Mouse (Mus musculus) neural tube, embryonic 13.5 days (tissue): ENCODE measurements at regions not wholly inside any gene's neighbourhood (a gene's known extent, or its start where the extent isn't known, plus 50 kb on each side); places are given as distances from the start of the nearest gene placed in this dataset.

Experiments
- ATAC-seq: fragments of 200-750 bp; cut with Nextera tagmentation; 2 replicates; pipeline ENCODE4 v1.8.0; 2017; ENCODE audit warnings: low read depth, mild to moderate bottlenecking, moderate TSS enrichment, moderate library complexity
- H3K27ac ChIP-seq: fragments of 300-500 bp; sonication (generic); replicated peaks from 2 replicates; pipeline ENCODE4 v1.5.1; 2015; ENCODE audit warnings: moderate library complexity, mild to moderate bottlenecking, inconsistent platforms
- H3K27me3 ChIP-seq: fragments of 300-500 bp; sonication (generic); 2 replicates; pipeline ENCODE4 v1.6.1; 2015; ENCODE audit warnings: mild to moderate bottlenecking, inconsistent platforms
- H3K36me3 ChIP-seq: fragments of 300-500 bp; sonication (generic); 2 replicates; pipeline ENCODE4 v1.6.1; 2015; ENCODE audit warnings: mild to moderate bottlenecking, inconsistent platforms
- H3K4me1 ChIP-seq: fragments of 300-500 bp; sonication (generic); replicated peaks from 2 replicates; pipeline ENCODE4 v1.6.1; 2015; ENCODE audit warnings: inconsistent platforms
- H3K4me2 ChIP-seq: fragments of 300-500 bp; sonication (generic); 2 replicates; pipeline ENCODE4 v1.6.1; 2015; ENCODE audit warnings: inconsistent platforms, mild to moderate bottlenecking, moderate library complexity
- H3K4me3 ChIP-seq: fragments of 300-500 bp; sonication (generic); 2 replicates; pipeline ENCODE4 v1.5.1; 2015; ENCODE audit warnings: mild to moderate bottlenecking, inconsistent platforms
- H3K9ac ChIP-seq: fragments of 300-500 bp; sonication (generic); 2 replicates; pipeline ENCODE4 v1.6.1; 2015; ENCODE audit warnings: moderate library complexity, mild to moderate bottlenecking, inconsistent platforms
- H3K9me3 ChIP-seq: fragments of 300-500 bp; sonication (generic); 2 replicates; pipeline ENCODE4 v1.6.1; 2016; ENCODE audit warnings: inconsistent platforms
- WGBS: fragments of 180-500 bp; shearing (Covaris S2); methylation state at CpG from one replicate; pipeline ENCODE4 v1.1.7; 2015; 5-methylcytosine and 5-hydroxymethylcytosine counted together

DNA sequence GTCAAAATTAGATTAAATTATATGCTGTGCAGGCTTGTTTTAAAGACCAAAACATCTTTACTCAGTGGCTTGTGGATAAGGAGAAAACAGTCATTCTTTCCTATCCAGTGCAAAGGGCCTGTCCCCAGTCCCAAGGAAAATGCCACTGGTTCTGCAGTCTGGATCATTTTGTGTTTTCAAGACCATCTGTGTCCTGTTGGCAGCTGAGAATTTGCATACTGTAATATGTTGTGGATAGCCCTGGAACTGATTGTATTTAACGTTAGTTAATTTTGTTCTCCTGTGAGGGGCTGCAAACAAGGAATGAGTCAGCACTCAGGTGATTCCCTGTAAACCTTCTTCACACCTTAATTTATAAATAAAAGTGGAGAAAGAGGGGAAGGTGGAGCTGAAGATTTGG lies 217.9 kb upstream of the B430305J03Rik start:
- H3K27me3 ChIP-seq: no peaks in the 10 kb centered on the region
- no peak overlapping the region for H3K4me3 ChIP-seq
- no peak overlapping the region for H3K9ac ChIP-seq
- no peaks in the 10 kb centered on the region for H3K9me3 ChIP-seq
- 62% methylated on average over 1 of the region's 1 CpGs for WGBS
- H3K4me2 ChIP-seq: no peak overlapping the region
- H3K4me1 ChIP-seq: no peaks in the 10 kb centered on the region
- H3K36me3 ChIP-seq: no peaks in the 10 kb centered on the region
- ATAC-seq: no peak
- no peak overlapping the region for H3K27ac ChIP-seq

DNA sequence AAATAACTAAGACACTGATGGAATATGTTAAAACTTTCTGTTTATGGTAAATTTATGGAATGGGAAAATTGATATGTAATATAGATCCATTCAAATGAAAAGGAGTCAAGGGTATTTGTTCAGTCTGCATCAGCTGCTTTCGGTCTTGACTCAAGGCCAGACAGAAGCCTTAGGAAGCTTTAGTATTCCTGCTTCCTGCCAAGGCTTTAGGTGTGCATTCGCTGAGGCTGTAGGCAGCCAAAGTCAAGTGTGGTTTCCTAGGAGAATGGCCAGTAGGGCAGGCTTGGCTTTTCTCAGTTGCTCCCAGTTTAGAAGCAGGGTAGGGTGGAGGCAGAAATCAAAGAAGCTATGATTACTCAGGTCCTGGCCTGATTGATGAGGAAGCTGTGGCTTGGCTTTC lies 217.2 kb upstream of the B430305J03Rik start:
- no peaks in the 10 kb centered on the region for H3K36me3 ChIP-seq
- H3K4me1 ChIP-seq: no peaks in the 10 kb centered on the region
- H3K4me3 ChIP-seq: no peak overlapping the region
- no peak overlapping the region for H3K9ac ChIP-seq
- no peaks in the 10 kb centered on the region for H3K27me3 ChIP-seq
- H3K4me2 ChIP-seq: no peak overlapping the region
- no peaks in the 10 kb centered on the region for H3K9me3 ChIP-seq
- 83% methylated on average over 2 of the region's 2 CpGs for WGBS
- no peak for ATAC-seq
- H3K27ac ChIP-seq: no peak overlapping the region

DNA sequence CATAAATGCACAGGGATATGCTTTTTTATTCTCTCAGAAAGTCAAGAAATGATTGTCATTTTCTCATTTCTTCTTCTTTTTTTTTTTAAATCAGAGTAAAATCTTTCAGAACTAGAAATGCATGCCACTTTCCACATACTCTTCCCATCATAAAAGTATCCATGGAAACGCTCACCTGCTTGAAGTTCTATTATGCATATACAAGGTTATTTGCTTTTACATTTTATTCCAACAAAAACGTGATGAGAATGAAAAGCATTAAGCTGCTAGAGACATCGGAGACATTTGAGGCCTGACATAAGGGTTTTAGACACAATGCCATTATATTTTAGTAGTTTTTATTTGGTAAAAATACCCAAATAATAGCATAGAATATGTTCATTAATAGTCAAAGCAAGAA lies 214.5 kb upstream of the B430305J03Rik start:
- no peak for ATAC-seq
- 77% methylated on average over 3 of the region's 3 CpGs for WGBS

DNA sequence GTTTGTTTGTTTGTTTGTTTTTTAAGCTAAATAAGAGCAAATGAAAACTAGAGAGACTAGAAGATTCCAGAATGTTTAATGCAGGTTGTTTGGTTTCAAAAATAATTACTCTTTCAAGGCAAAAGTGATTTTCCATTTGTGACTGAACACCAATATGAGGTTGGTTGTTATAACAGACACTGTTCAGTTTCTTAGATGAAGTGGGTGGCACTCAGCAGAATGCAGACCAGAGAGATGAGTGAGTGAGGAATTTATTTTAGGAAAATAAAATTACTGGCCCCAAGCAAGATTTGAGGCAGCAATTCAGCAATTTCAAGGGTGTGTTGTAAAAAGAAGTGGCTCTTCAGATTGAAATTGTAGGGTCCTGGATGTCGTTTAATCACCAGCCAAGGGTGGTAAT lies 171.4 kb upstream of the B430305J03Rik start:
- WGBS: 36% methylated on average over 1 of the region's 1 CpGs
- no peaks in the 10 kb centered on the region for H3K4me1 ChIP-seq
- H3K27ac ChIP-seq: no peak overlapping the region

More for the DNA sequence above, 214.5 kb upstream of the B430305J03Rik start:
- Histone ChIP-seq H3K27ac (no peak overlapping the region), H3K4me1 (no peaks in the 10 kb centered on the region), H3K36me3 (no peaks in the 10 kb centered on the region), H3K27me3 (no peaks in the 10 kb centered on the region), H3K9ac (no peak overlapping the region), H3K4me2 (no peak overlapping the region), H3K4me3 (no peak overlapping the region), H3K9me3 (no peaks in the 10 kb centered on the region)

DNA sequence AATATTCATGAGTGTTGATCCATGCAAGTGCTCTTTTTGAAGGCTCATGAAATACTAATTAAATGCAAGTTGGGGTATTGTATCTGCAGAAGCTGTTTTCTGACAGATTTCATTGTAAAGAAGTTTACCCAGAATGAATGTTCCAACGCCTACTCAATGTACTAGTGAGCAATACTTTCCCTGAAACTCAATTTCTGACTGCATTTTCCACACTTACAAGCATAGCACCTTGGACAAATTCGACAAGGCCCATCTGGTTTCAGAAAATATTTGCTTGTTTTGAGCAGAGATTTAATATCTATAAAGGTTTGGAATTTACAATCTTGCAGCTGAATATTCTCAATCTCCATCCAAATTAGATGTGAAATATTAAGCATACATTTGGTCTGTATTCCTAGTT lies 170.0 kb upstream of the B430305J03Rik start:
- Histone ChIP-seq H3K4me2 (no peak overlapping the region), H3K4me3 (no peak overlapping the region), H3K36me3 (no peaks in the 10 kb centered on the region), H3K9me3 (no peaks in the 10 kb centered on the region), H3K4me1 (no peaks in the 10 kb centered on the region), H3K27ac (no peak overlapping the region), H3K27me3 (no peaks in the 10 kb centered on the region), H3K9ac (no peak overlapping the region)
- WGBS: 66% methylated on average over 2 of the region's 2 CpGs
- no peak for ATAC-seq

More for the DNA sequence above, 171.4 kb upstream of the B430305J03Rik start:
- no peak overlapping the region for H3K4me2 ChIP-seq
- H3K27me3 ChIP-seq: no peaks in the 10 kb centered on the region
- H3K9me3 ChIP-seq: no peaks in the 10 kb centered on the region
- no peak overlapping the region for H3K9ac ChIP-seq
- no peaks in the 10 kb centered on the region for H3K36me3 ChIP-seq
- ATAC-seq: no peak
- no peak overlapping the region for H3K4me3 ChIP-seq

DNA sequence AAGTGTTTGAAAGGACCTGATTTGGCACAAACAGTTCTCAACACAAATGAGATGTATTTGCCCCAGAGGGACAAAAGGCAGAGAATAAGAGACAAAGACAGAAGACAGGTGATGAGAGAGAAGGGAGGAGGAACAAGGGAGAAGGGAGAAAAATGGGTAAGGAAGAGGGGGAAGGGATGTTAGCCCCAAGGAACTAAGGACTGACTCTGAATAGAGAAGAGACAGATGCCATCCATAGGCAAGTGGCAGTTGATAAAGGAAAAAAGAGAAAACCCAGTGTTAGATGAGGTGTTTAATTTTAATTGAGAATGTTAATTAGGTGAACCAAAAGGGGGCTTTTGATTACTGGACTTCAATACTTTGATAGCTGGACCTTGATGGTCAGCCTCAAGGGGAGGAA lies 137.4 kb upstream of the B430305J03Rik start:
- Histone ChIP-seq H3K9me3 (no peaks in the 10 kb centered on the region), H3K4me1 (no peaks in the 10 kb centered on the region), H3K4me3 (no peak overlapping the region), H3K36me3 (no peaks in the 10 kb centered on the region), H3K27ac (no peak overlapping the region), H3K27me3 (no peaks in the 10 kb centered on the region), H3K9ac (no peak overlapping the region), H3K4me2 (no peak overlapping the region)
- no peak for ATAC-seq

DNA sequence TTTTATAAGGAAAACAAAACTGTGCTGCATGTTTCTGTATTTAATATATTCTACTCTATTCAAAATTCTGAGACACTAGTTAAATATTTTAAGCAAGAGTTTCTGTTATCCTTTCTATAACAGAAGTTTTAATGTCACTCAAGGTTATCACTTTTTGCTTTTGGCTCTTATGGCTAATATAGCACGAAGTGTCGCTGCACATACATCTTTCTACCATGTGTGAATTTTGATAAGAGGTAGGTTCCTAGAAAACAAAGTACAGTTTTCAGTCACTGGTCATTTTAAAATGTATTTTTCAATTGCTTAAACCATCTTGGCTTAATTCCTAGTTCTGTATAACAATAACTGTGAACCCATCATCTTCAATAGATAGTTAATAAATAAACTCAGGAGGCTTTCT lies 129.1 kb upstream of the B430305J03Rik start:
- Histone ChIP-seq H3K36me3 (no peaks in the 10 kb centered on the region), H3K9ac (no peak overlapping the region), H3K27me3 (no peaks in the 10 kb centered on the region), H3K9me3 (no peaks in the 10 kb centered on the region), H3K4me3 (no peak overlapping the region), H3K27ac (no peak overlapping the region), H3K4me2 (no peak overlapping the region), H3K4me1 (no peaks in the 10 kb centered on the region)
- WGBS: 95% methylated on average over 2 of the region's 2 CpGs
- no peak for ATAC-seq

DNA sequence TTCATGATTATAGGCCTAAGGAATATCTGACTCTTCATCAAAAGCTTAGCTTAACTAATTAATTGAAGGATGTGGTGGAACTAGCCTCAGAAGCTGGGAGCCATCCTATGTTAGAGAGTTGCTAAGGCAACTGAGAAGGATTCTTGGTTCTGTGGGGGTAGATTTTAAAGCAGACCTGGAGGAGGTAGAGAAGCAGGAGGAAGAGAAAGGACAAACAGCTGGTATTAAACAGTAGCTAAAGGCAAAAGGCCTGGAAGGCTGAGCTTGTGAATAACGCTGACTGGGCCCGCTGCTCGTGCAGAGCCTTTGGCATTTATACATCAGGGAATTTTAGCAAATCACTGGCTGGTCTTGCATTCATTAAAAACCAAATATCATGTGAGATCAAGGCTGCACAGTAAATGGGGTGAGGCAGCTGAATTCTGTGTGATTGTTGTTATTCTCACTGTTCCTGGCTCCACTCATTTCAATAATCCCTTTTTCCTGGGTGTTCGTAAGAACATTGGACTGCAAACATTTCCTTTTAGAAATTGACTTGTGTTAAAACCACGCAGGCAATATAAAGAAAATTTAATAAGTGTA lies 121.1 kb upstream of the B430305J03Rik start:
- H3K9ac ChIP-seq: no peak overlapping the region
- H3K4me3 ChIP-seq: no peak overlapping the region
- H3K27ac ChIP-seq: no peak overlapping the region
- H3K4me2 ChIP-seq: no peak overlapping the region
- WGBS: 74% methylated on average over 5 of the region's 5 CpGs
- no peaks in the 10 kb centered on the region for H3K9me3 ChIP-seq
- no peaks in the 10 kb centered on the region for H3K27me3 ChIP-seq
- H3K4me1 ChIP-seq: no peaks in the 10 kb centered on the region
- no peaks in the 10 kb centered on the region for H3K36me3 ChIP-seq
- ATAC-seq: no peak

DNA sequence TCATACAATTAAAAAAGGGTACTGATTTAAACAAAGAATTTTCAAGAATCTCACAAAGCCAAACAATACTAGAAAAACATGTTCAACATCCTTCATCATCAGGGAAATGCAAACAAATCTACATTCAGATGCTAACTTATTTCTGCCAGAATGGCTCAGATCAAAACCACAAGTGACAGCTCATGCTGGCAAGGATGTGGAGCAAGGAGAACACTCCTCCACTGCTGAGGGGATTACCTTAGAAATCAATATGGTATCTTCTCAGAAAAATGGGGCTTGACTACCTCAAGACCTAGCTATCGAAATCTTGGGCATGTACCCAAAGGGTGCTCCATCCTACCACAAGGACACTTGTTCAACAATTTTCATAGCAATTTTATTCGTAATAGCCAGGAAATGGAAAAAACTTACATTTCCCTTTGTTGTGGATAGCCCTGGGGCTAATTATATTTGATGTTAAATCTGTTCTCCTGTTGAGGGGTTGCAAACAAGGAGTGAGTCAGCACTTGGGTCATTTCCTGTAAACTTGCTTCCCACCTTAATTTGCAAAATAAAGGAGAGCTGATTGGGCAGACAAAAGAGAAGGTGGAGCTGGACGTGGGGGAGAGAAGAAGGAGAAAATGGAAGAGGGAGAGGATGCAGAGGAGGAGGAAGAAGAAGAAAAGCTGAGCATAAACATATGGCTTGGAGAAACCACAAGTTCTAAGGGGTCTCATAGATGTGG lies 113.3 kb upstream of the B430305J03Rik start:
- WGBS: 67% methylated on average over 3 of the region's 3 CpGs
- H3K9ac ChIP-seq: no peak overlapping the region
- H3K4me2 ChIP-seq: no peak overlapping the region
- H3K36me3 ChIP-seq: no peaks in the 10 kb centered on the region
- no peaks in the 10 kb centered on the region for H3K9me3 ChIP-seq
- no peak for ATAC-seq
- H3K27ac ChIP-seq: no peak overlapping the region
- H3K4me3 ChIP-seq: no peak overlapping the region
- no peaks in the 10 kb centered on the region for H3K27me3 ChIP-seq
- H3K4me1 ChIP-seq: no peaks in the 10 kb centered on the region

DNA sequence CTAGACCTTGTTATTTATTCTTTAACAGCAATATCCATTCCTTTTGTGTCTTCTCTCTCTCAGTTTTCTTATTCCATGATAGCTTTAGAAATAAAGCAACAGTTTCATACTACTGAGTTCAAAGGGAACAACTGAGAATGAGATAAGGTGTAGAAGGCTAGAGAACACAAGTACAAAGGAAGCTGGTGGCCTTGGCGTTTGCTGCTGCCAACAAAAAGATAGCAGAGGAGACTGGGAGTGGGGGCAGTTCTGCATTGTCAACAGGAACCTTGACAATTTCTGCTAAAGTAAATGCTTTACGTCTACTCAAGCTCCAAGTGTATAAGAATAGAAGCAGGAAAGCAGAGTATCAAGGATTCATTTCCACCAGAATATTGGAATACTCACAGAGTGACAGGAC lies 109.3 kb upstream of the B430305J03Rik start:
- 67% methylated on average over 2 of the region's 2 CpGs for WGBS
- Histone ChIP-seq H3K36me3 (no peaks in the 10 kb centered on the region), H3K9ac (no peak overlapping the region), H3K9me3 (no peaks in the 10 kb centered on the region), H3K4me2 (no peak overlapping the region), H3K27ac (no peak overlapping the region), H3K4me1 (no peaks in the 10 kb centered on the region), H3K4me3 (no peak overlapping the region), H3K27me3 (no peaks in the 10 kb centered on the region)
- no peak for ATAC-seq

DNA sequence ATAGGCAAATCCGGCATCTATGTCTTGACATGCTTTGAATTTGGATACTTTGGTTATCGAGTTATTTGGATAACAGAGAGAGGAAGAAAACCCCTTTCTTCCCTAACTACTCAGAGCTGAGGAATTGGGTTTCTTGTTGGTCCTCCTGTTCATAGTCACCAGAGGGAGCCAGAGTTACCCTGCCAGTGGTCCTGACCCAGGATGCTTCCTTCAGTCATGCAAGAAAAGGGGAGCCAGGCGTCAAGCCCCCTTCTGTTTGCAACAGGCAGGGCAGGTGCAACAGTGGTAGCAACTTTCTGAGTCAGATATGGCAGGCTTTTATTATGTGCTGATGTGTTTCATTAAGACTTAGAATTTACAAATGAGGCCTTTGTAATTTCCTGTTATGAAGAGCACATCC lies 101.4 kb upstream of the B430305J03Rik start:
- ATAC-seq: no peak
- no peak overlapping the region for H3K4me3 ChIP-seq

DNA sequence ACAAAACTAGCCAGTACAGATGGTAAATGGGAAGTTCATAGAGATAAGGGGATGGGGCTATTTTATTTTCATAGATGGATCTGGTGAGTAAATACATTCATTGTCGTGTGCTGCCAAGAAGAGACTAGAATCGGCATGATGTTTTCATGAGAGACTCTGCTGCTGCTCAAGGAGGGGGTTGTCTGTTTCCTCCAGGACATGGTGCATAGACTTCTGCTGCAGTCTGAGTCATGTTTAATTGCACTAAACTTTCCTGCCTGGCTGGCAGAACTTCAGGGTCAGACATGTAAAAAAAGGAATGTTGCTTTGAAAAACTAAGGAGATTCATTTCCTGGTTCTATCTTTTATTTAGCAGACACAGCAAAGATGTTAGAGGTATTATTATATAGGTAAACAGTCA lies 100.9 kb upstream of the B430305J03Rik start:
- Histone ChIP-seq H3K4me1 (no peaks in the 10 kb centered on the region), H3K4me2 (no peak overlapping the region), H3K4me3 (no peak overlapping the region), H3K27ac (no peak overlapping the region), H3K9me3 (no peaks in the 10 kb centered on the region), H3K27me3 (no peaks in the 10 kb centered on the region), H3K36me3 (no peaks in the 10 kb centered on the region), H3K9ac (no peak overlapping the region)
- 89% methylated on average over 2 of the region's 2 CpGs for WGBS
- no peak for ATAC-seq

More for the DNA sequence above, 101.4 kb upstream of the B430305J03Rik start:
- no peak overlapping the region for H3K4me2 ChIP-seq
- H3K9ac ChIP-seq: no peak overlapping the region
- no peak overlapping the region for H3K27ac ChIP-seq
- H3K9me3 ChIP-seq: no peaks in the 10 kb centered on the region
- no peaks in the 10 kb centered on the region for H3K27me3 ChIP-seq
- H3K36me3 ChIP-seq: no peaks in the 10 kb centered on the region
- 39% methylated on average over 3 of the region's 3 CpGs for WGBS
- H3K4me1 ChIP-seq: no peaks in the 10 kb centered on the region

DNA sequence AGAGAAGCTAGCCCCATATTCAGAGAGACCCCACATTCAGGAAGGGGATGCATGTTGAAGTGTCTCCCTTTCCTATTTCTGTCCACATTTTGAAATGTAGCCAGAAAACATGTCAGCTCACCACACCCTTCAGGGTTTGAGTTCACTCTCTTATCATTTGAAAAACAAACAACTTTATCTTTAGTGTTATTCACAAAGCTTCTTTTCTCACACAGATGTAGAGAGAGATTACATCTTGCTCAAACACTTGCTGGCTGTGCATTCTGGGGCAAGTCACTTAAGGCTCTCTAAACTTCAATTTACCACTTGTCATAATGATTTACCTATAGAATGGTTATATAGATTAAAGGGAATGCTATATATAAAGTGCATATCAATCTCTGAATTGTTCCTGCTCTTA lies 94.3 kb upstream of the B430305J03Rik start:
- no peaks in the 10 kb centered on the region for H3K4me1 ChIP-seq
- H3K27me3 ChIP-seq: no peaks in the 10 kb centered on the region
- ATAC-seq: no peak

More for the DNA sequence above, 94.3 kb upstream of the B430305J03Rik start:
- Histone ChIP-seq H3K9ac (no peak overlapping the region), H3K36me3 (no peaks in the 10 kb centered on the region), H3K4me3 (no peak overlapping the region), H3K27ac (no peak overlapping the region), H3K4me2 (no peak overlapping the region), H3K9me3 (no peaks in the 10 kb centered on the region)
